Mouse (Mus musculus): ENCODE results near the gene Pld1. TPM values are rescaled to one million over a fixed set of nuclear protein-coding genes. Genes with fewer than 3 reads are reported as not detected.

The Pld1 gene
- polyA plus RNA-seq, 1 experiment from 2014 or later = 5.9 TPM

- Histone ChIP-seq H3K9me3 (ENCODE audit: control insufficient read depth, low read length) (no peaks in the 10 kb centered on the region), H3K27me3 (replicated peaks; ENCODE audit: control insufficient read depth, insufficient read depth, low read length) (no peaks in the 10 kb centered on the region), H3K27ac (ENCODE audit: low read depth, low read length) (no peak overlapping the region), H3K4me3 (ENCODE audit: low read length) (no peak overlapping the region), H3K4me1 (ENCODE audit: control insufficient read depth, insufficient read depth, low read depth, low read length) (no peaks in the 10 kb centered on the region), H3K9ac (ENCODE audit: low read depth, low read length) (no peak overlapping the region), H3K36me3 (ENCODE audit: control insufficient read depth, insufficient read depth, low read length) (no peaks in the 10 kb centered on the region), H3K4me2 (ENCODE audit: low read length) (no peak overlapping the region)
- 91% methylated on average over 10 of the region's 10 CpGs for WGBS
- ATAC-seq = no peak
Observed at GRCm38 (mm10) chr3:28028456-28028855, 90.0 kb downstream of the Pld1 start.

- Histone ChIP-seq H3K36me3 (ENCODE audit: control insufficient read depth, insufficient read depth, low read length) (no peaks in the 10 kb centered on the region), H3K9me3 (ENCODE audit: control insufficient read depth, low read length) (no peaks in the 10 kb centered on the region), H3K4me2 (ENCODE audit: low read length) (no peak overlapping the region), H3K27me3 (replicated peaks; ENCODE audit: control insufficient read depth, insufficient read depth, low read length) (no peaks in the 10 kb centered on the region), H3K27ac (ENCODE audit: low read depth, low read length) (no peak overlapping the region), H3K4me3 (ENCODE audit: low read length) (no peak overlapping the region), H3K9ac (ENCODE audit: low read depth, low read length) (no peak overlapping the region), H3K4me1 (ENCODE audit: control insufficient read depth, insufficient read depth, low read depth, low read length) (no peaks in the 10 kb centered on the region)
- 89% methylated on average over 5 of the region's 5 CpGs for WGBS
- no peak for ATAC-seq
Observed at GRCm38 (mm10) chr3:28030860-28031259, 92.4 kb downstream of the Pld1 start.

GRCm38 (mm10) chr3:28031643-28032243 lies 93.2 kb downstream of the Pld1 start:
- Histone ChIP-seq H3K4me1 (ENCODE audit: control insufficient read depth, insufficient read depth, low read depth, low read length) (no peaks in the 10 kb centered on the region), H3K9ac (ENCODE audit: low read depth, low read length) (no peak overlapping the region), H3K4me2 (ENCODE audit: low read length) (no peak overlapping the region), H3K36me3 (ENCODE audit: control insufficient read depth, insufficient read depth, low read length) (no peaks in the 10 kb centered on the region), H3K27ac (ENCODE audit: low read depth, low read length) (no peak overlapping the region), H3K4me3 (ENCODE audit: low read length) (no peak overlapping the region), H3K9me3 (ENCODE audit: control insufficient read depth, low read length) (no peaks in the 10 kb centered on the region), H3K27me3 (replicated peaks; ENCODE audit: control insufficient read depth, insufficient read depth, low read length) (no peaks in the 10 kb centered on the region)
- no peak for ATAC-seq
- 59% methylated on average over 7 of the region's 7 CpGs for WGBS

GRCm38 (mm10) chr3:28033898-28034297 lies 95.4 kb downstream of the Pld1 start:
- no peaks in the 10 kb centered on the region for H3K36me3 ChIP-seq (ENCODE audit: control insufficient read depth, insufficient read depth, low read length)
- WGBS = 93% methylated on average over 3 of the region's 3 CpGs
- no peak overlapping the region for H3K4me2 ChIP-seq (ENCODE audit: low read length)
- no peaks in the 10 kb centered on the region for H3K27me3 ChIP-seq (replicated peaks; ENCODE audit: control insufficient read depth, insufficient read depth, low read length)
- H3K4me1 ChIP-seq (ENCODE audit: control insufficient read depth, insufficient read depth, low read depth, low read length) = no peaks in the 10 kb centered on the region
- H3K9me3 ChIP-seq (ENCODE audit: control insufficient read depth, low read length) = no peaks in the 10 kb centered on the region
- no peak overlapping the region for H3K9ac ChIP-seq (ENCODE audit: low read depth, low read length)
- no peak overlapping the region for H3K27ac ChIP-seq (ENCODE audit: low read depth, low read length)
- ATAC-seq = no peak
- H3K4me3 ChIP-seq (ENCODE audit: low read length) = no peak overlapping the region

GRCm38 (mm10) chr3:28034707-28035333 lies 96.3 kb downstream of the Pld1 start:
- ATAC-seq = peak; percentile 74; the same call in 1 of the 2 replicates
- Histone ChIP-seq H3K4me3 (ENCODE audit: low read length) (no peak overlapping the region), H3K27ac (ENCODE audit: low read depth, low read length) (0 out of 2 replicates have a peak overlapping the region, but pooled peaks have one; percentile 23), H3K9ac (ENCODE audit: low read depth, low read length) (no peak overlapping the region), H3K9me3 (ENCODE audit: control insufficient read depth, low read length) (no peaks in the 10 kb centered on the region), H3K36me3 (ENCODE audit: control insufficient read depth, insufficient read depth, low read length) (no peaks in the 10 kb centered on the region), H3K4me2 (ENCODE audit: low read length) (no peak overlapping the region), H3K27me3 (replicated peaks; ENCODE audit: control insufficient read depth, insufficient read depth, low read length) (no peaks in the 10 kb centered on the region), H3K4me1 (ENCODE audit: control insufficient read depth, insufficient read depth, low read depth, low read length) (no peaks in the 10 kb centered on the region)
- WGBS = 61% methylated on average over 5 of the region's 5 CpGs

GRCm38 (mm10) chr3:28037320-28037932 lies 98.9 kb downstream of the Pld1 start:
- Histone ChIP-seq H3K4me1 (ENCODE audit: control insufficient read depth, insufficient read depth, low read depth, low read length) (no peaks in the 10 kb centered on the region), H3K27me3 (replicated peaks; ENCODE audit: control insufficient read depth, insufficient read depth, low read length) (no peaks in the 10 kb centered on the region), H3K36me3 (ENCODE audit: control insufficient read depth, insufficient read depth, low read length) (no peaks in the 10 kb centered on the region), H3K9me3 (ENCODE audit: control insufficient read depth, low read length) (no peaks in the 10 kb centered on the region; the same call in none of the 2 replicates), H3K9ac (ENCODE audit: low read depth, low read length) (no peak overlapping the region), H3K27ac (ENCODE audit: low read depth, low read length) (no peak overlapping the region), H3K4me2 (ENCODE audit: low read length) (no peak overlapping the region), H3K4me3 (ENCODE audit: low read length) (no peak overlapping the region)
- ATAC-seq = no peak
- 72% methylated on average over 8 of the region's 8 CpGs for WGBS

GRCm38 (mm10) chr3:28038106-28038505 lies 99.6 kb downstream of the Pld1 start:
- Histone ChIP-seq H3K9me3 (ENCODE audit: control insufficient read depth, low read length) (no peaks in the 10 kb centered on the region; the same call in none of the 2 replicates), H3K4me3 (ENCODE audit: low read length) (no peak overlapping the region), H3K9ac (ENCODE audit: low read depth, low read length) (no peak overlapping the region), H3K27ac (ENCODE audit: low read depth, low read length) (no peak overlapping the region), H3K4me2 (ENCODE audit: low read length) (no peak overlapping the region), H3K36me3 (ENCODE audit: control insufficient read depth, insufficient read depth, low read length) (no peaks in the 10 kb centered on the region), H3K27me3 (replicated peaks; ENCODE audit: control insufficient read depth, insufficient read depth, low read length) (no peaks in the 10 kb centered on the region), H3K4me1 (ENCODE audit: control insufficient read depth, insufficient read depth, low read depth, low read length) (no peaks in the 10 kb centered on the region)
- 41% methylated on average over 2 of the region's 2 CpGs for WGBS
- no peak for ATAC-seq

GRCm38 (mm10) chr3:28039760-28040159 lies 101.3 kb downstream of the Pld1 start:
- Histone ChIP-seq H3K9ac (ENCODE audit: low read depth, low read length) (no peak overlapping the region), H3K27ac (ENCODE audit: low read depth, low read length) (no peak overlapping the region), H3K9me3 (ENCODE audit: control insufficient read depth, low read length) (no peaks in the 10 kb centered on the region; the same call in none of the 2 replicates), H3K27me3 (replicated peaks; ENCODE audit: control insufficient read depth, insufficient read depth, low read length) (no peaks in the 10 kb centered on the region), H3K4me3 (ENCODE audit: low read length) (no peak overlapping the region), H3K36me3 (ENCODE audit: control insufficient read depth, insufficient read depth, low read length) (no peaks in the 10 kb centered on the region), H3K4me2 (ENCODE audit: low read length) (no peak overlapping the region), H3K4me1 (ENCODE audit: control insufficient read depth, insufficient read depth, low read depth, low read length) (no peaks in the 10 kb centered on the region)
- 50% methylated on average over 1 of the region's 1 CpGs for WGBS
- no peak for ATAC-seq

- H3K9me3 ChIP-seq (ENCODE audit: control insufficient read depth, low read length) = no peaks in the 10 kb centered on the region; the same call in none of the 2 replicates
- no peak for ATAC-seq
- no peak overlapping the region for H3K4me3 ChIP-seq (ENCODE audit: low read length)
- no peak overlapping the region for H3K4me2 ChIP-seq (ENCODE audit: low read length)
- H3K27ac ChIP-seq (ENCODE audit: low read depth, low read length) = no peak overlapping the region
- 92% methylated on average over 8 of the region's 8 CpGs for WGBS
- H3K27me3 ChIP-seq (replicated peaks; ENCODE audit: control insufficient read depth, insufficient read depth, low read length) = no peaks in the 10 kb centered on the region
- H3K9ac ChIP-seq (ENCODE audit: low read depth, low read length) = no peak overlapping the region
- no peaks in the 10 kb centered on the region for H3K36me3 ChIP-seq (ENCODE audit: control insufficient read depth, insufficient read depth, low read length)
- no peaks in the 10 kb centered on the region for H3K4me1 ChIP-seq (ENCODE audit: control insufficient read depth, insufficient read depth, low read depth, low read length)
Observed at GRCm38 (mm10) chr3:28041236-28041635, 102.7 kb downstream of the Pld1 start.

All from hindbrain, embryonic 16.5 days (tissue).